Mouse (Mus musculus): ENCODE data around the gene Pard3b. TPM values are rescaled to one million over a fixed set of nuclear protein-coding genes. Genes with fewer than 3 reads are reported as not detected.

The Pard3b gene
- polyA plus RNA-seq, 1 experiment from 2014 or later = 19.3 TPM

DNA sequence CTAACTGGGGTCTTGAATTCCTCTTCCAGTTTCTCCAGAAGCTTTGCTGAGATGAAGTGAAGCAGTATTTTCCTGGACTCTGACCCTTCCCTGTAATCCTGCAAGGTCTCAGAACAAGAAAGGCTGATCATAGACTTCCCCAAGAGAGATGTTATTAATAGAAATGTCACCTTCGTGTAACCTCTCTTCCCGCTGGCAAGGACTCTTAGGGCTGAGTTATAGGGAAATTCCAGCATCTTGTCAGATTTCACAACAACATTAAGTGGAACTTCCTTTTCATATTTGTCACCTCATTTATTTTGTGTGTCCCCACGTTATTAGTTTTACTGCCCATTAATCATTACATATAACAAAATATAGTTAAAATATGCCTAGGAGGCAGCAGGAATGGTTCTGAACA, 690.2 kb downstream of the Pard3b start:
- H3K27me3 ChIP-seq = no peaks in the 10 kb centered on the region

GRCm38 (mm10) chr1:62333016-62333415, 694.4 kb downstream of the Pard3b start:
- H3K4me1 ChIP-seq = peaks cover 4% of the 10 kb centered on the region; the same call in 1 of the 2 replicates
- H3K27ac ChIP-seq = no peak overlapping the region
- no peaks in the 10 kb centered on the region for H3K36me3 ChIP-seq (replicated peaks)
- H3K4me2 ChIP-seq = no peak overlapping the region
- ATAC-seq (ENCODE audit: low FRiP score) = no peak
- H3K9me3 ChIP-seq = no peaks in the 10 kb centered on the region
- no peaks in the 10 kb centered on the region for H3K27me3 ChIP-seq
- H3K9ac ChIP-seq = no peak overlapping the region
- 35% methylated on average over 2 of the region's 2 CpGs for WGBS
- H3K4me3 ChIP-seq (replicated peaks) = no peak overlapping the region

More for the DNA sequence above, 690.2 kb downstream of the Pard3b start:
- no peak overlapping the region for H3K4me2 ChIP-seq
- no peak overlapping the region for H3K9ac ChIP-seq
- WGBS = 82% methylated on average over 3 of the region's 3 CpGs
- no peak for ATAC-seq (ENCODE audit: low FRiP score)
- H3K4me3 ChIP-seq (replicated peaks) = no peak overlapping the region
- H3K9me3 ChIP-seq = no peaks in the 10 kb centered on the region
- no peak overlapping the region for H3K27ac ChIP-seq
- H3K36me3 ChIP-seq (replicated peaks) = no peaks in the 10 kb centered on the region
- peaks cover 12% of the 10 kb centered on the region for H3K4me1 ChIP-seq

- WGBS = 70% methylated on average over 5 of the region's 5 CpGs
Observed at GRCm38 (mm10) chr1:62334196-62334595, 695.6 kb downstream of the Pard3b start.

GRCm38 (mm10) chr1:62340261-62340660, 701.6 kb downstream of the Pard3b start:
- Histone ChIP-seq H3K9me3 (no peaks in the 10 kb centered on the region), H3K9ac (no peak overlapping the region), H3K36me3 (replicated peaks) (no peaks in the 10 kb centered on the region), H3K4me2 (no peak overlapping the region), H3K4me3 (replicated peaks) (no peak overlapping the region), H3K4me1 (0 out of 2 replicates have a peak, but pooled peaks cover 3% of the 10 kb centered on the region), H3K27ac (no peak overlapping the region), H3K27me3 (no peaks in the 10 kb centered on the region)
- 87% methylated on average over 1 of the region's 1 CpGs for WGBS
- no peak for ATAC-seq (ENCODE audit: low FRiP score)

More at GRCm38 (mm10) chr1:62334196-62334595, 695.6 kb downstream of the Pard3b start:
- H3K36me3 ChIP-seq (replicated peaks) = no peaks in the 10 kb centered on the region
- H3K9me3 ChIP-seq = no peaks in the 10 kb centered on the region
- H3K4me3 ChIP-seq (replicated peaks) = no peak overlapping the region
- peaks cover 4% of the 10 kb centered on the region; the same call in 1 of the 2 replicates for H3K4me1 ChIP-seq
- no peak for ATAC-seq (ENCODE audit: low FRiP score)
- H3K4me2 ChIP-seq = no peak overlapping the region
- H3K9ac ChIP-seq = no peak overlapping the region
- H3K27me3 ChIP-seq = no peaks in the 10 kb centered on the region
- no peak overlapping the region for H3K27ac ChIP-seq

- 33% methylated on average over 4 of the region's 4 CpGs for WGBS
- H3K4me1 ChIP-seq = 0 out of 2 replicates have a peak, but pooled peaks cover 3% of the 10 kb centered on the region
- ATAC-seq (ENCODE audit: low FRiP score) = no peak
Observed at GRCm38 (mm10) chr1:62344286-62344685, 705.7 kb downstream of the Pard3b start.

DNA sequence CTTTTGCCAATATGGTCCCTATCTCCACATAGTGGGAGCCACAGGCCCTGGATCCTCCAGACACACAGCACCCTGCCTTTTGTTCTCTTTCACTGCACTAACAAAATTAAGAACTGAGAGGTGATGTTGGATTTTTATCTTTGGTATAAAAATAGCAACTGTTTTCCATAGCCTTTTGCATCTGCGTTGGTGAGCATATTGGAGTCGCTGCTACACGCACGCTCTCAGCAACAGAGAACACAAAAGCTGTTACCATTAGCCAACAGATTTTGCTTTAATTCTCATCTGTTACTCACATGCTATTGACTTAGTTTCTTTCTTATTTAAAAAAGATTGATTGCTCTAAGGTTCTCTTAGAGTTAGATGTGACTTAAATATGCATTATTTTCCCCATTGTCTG, 709.7 kb downstream of the Pard3b start:
- 81% methylated on average over 4 of the region's 4 CpGs for WGBS
- H3K9me3 ChIP-seq = no peaks in the 10 kb centered on the region
- no peak overlapping the region for H3K27ac ChIP-seq
- no peak for ATAC-seq (ENCODE audit: low FRiP score)
- no peaks in the 10 kb centered on the region for H3K27me3 ChIP-seq
- H3K4me2 ChIP-seq = no peak overlapping the region
- H3K4me1 ChIP-seq = 0 out of 2 replicates have a peak, but pooled peaks cover 3% of the 10 kb centered on the region
- H3K9ac ChIP-seq = no peak overlapping the region
- no peaks in the 10 kb centered on the region for H3K36me3 ChIP-seq (replicated peaks)
- H3K4me3 ChIP-seq (replicated peaks) = no peak overlapping the region

More at GRCm38 (mm10) chr1:62344286-62344685, 705.7 kb downstream of the Pard3b start:
- Histone ChIP-seq H3K9me3 (no peaks in the 10 kb centered on the region), H3K36me3 (replicated peaks) (no peaks in the 10 kb centered on the region), H3K4me2 (no peak overlapping the region), H3K9ac (no peak overlapping the region), H3K4me3 (replicated peaks) (no peak overlapping the region), H3K27ac (no peak overlapping the region), H3K27me3 (no peaks in the 10 kb centered on the region)

GRCm38 (mm10) chr1:62355496-62355895, 716.9 kb downstream of the Pard3b start:
- H3K27ac ChIP-seq = no peak overlapping the region; the same call in 1 of the 2 replicates
- no peak overlapping the region for H3K4me3 ChIP-seq (replicated peaks)
- no peaks in the 10 kb centered on the region for H3K27me3 ChIP-seq
- H3K36me3 ChIP-seq (replicated peaks) = no peaks in the 10 kb centered on the region
- peak; percentile 81 for ATAC-seq (ENCODE audit: low FRiP score)
- H3K4me2 ChIP-seq = peak overlapping the region; percentile 2; the same call in 1 of the 2 replicates
- WGBS = 17% methylated on average over 4 of the region's 4 CpGs
- peaks cover 8% of the 10 kb centered on the region; the same call in 1 of the 2 replicates for H3K4me1 ChIP-seq
- H3K9ac ChIP-seq = no peak overlapping the region
- no peaks in the 10 kb centered on the region for H3K9me3 ChIP-seq

GRCm38 (mm10) chr1:62374427-62375050, 735.9 kb downstream of the Pard3b start:
- H3K9ac ChIP-seq = no peak overlapping the region
- 83% methylated on average over 7 of the region's 7 CpGs for WGBS
- 0 out of 2 replicates have a peak, but pooled peaks cover 4% of the 10 kb centered on the region for H3K4me1 ChIP-seq
- H3K27me3 ChIP-seq = no peaks in the 10 kb centered on the region
- H3K4me3 ChIP-seq (replicated peaks) = no peak overlapping the region
- no peak overlapping the region for H3K4me2 ChIP-seq
- H3K36me3 ChIP-seq (replicated peaks) = no peaks in the 10 kb centered on the region
- ATAC-seq (ENCODE audit: low FRiP score) = no peak
- no peaks in the 10 kb centered on the region for H3K9me3 ChIP-seq
- H3K27ac ChIP-seq = no peak overlapping the region

DNA sequence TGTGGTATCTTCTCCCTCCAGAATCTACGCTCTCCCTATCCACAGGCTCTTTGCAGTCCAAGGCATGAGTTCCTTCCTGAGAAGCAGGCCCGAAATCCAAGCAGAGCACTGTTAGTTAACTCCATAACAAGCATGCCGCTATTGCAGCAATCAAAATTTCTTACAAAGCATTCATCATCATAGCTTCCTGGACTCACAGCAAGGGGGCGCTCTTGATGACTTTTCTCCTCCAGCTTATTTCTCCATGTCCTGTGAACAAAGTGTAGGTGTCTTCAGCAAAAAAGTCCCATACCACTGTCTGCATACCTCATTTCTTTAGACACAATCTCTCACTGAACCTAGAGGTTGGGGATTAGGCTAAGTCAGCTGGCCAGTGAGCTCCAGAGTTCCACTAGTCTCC, 739.7 kb downstream of the Pard3b start:
- H3K27me3 ChIP-seq = no peaks in the 10 kb centered on the region
- no peaks in the 10 kb centered on the region for H3K4me1 ChIP-seq
- ATAC-seq (ENCODE audit: low FRiP score) = no peak
- no peak overlapping the region for H3K9ac ChIP-seq
- H3K27ac ChIP-seq = no peak overlapping the region
- H3K4me3 ChIP-seq (replicated peaks) = no peak overlapping the region
- WGBS = 86% methylated on average over 4 of the region's 4 CpGs
- no peaks in the 10 kb centered on the region for H3K9me3 ChIP-seq
- H3K36me3 ChIP-seq (replicated peaks) = no peaks in the 10 kb centered on the region
- no peak overlapping the region for H3K4me2 ChIP-seq

DNA sequence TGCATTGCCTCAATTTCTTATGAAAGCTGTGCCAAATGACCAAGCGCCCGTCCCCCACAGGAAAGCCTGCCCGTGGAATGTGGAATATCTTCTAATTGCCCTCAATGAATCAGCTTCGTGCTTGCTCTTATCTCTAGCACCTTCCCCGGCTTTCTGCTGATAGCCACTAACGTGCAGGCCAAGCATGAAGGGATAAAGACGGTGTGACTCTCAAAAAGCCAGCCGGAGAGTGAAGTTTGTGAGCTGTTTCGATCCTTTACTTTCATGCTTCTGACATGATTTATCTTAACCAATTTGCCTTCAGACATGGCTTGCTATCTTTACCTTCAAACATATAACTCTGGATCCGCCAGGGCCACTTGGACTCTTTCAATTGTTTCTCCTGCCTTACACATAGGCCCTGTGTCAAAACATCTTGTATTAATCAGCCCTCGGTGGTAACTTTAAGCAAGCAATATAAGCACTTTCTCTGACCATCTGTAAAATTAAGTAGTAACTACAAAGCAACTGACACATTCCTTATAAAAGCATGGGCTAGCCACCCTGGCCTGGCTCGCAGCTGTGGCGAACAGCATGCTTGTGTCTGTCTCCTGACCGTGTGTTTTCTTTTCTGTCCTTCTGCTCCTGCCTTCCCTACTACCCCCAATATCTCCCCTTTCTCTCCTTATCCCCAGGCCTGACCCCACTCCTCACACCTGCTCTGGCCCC, 744.3 kb downstream of the Pard3b start:
- Histone ChIP-seq H3K4me2 (no peak overlapping the region), H3K9ac (no peak overlapping the region), H3K4me1 (no peaks in the 10 kb centered on the region), H3K27me3 (no peaks in the 10 kb centered on the region), H3K9me3 (no peaks in the 10 kb centered on the region), H3K27ac (no peak overlapping the region), H3K4me3 (replicated peaks) (no peak overlapping the region), H3K36me3 (replicated peaks) (no peaks in the 10 kb centered on the region)
- no peak for ATAC-seq (ENCODE audit: low FRiP score)
- 49% methylated on average over 14 of the region's 14 CpGs for WGBS

- Histone ChIP-seq H3K36me3 (replicated peaks) (no peaks in the 10 kb centered on the region), H3K4me2 (no peak overlapping the region), H3K27me3 (no peaks in the 10 kb centered on the region), H3K9me3 (no peaks in the 10 kb centered on the region), H3K9ac (no peak overlapping the region), H3K27ac (no peak overlapping the region), H3K4me1 (no peaks in the 10 kb centered on the region), H3K4me3 (replicated peaks) (no peak overlapping the region)
- WGBS = 90% methylated on average over 1 of the region's 1 CpGs
- ATAC-seq (ENCODE audit: low FRiP score) = no peak
Observed at GRCm38 (mm10) chr1:62384241-62384640, 745.6 kb downstream of the Pard3b start.

- WGBS = 87% methylated on average over 4 of the region's 4 CpGs
- ATAC-seq (ENCODE audit: low FRiP score) = no peak
- peaks cover 3% of the 10 kb centered on the region; the same call in 1 of the 2 replicates for H3K4me1 ChIP-seq
Observed at GRCm38 (mm10) chr1:62388013-62388412, 749.4 kb downstream of the Pard3b start.

More at GRCm38 (mm10) chr1:62388013-62388412, 749.4 kb downstream of the Pard3b start:
- Histone ChIP-seq H3K4me3 (replicated peaks) (no peak overlapping the region), H3K36me3 (replicated peaks) (no peaks in the 10 kb centered on the region), H3K4me2 (no peak overlapping the region), H3K9ac (no peak overlapping the region), H3K27ac (no peak overlapping the region), H3K9me3 (no peaks in the 10 kb centered on the region), H3K27me3 (no peaks in the 10 kb centered on the region)
